ENCODE assay signal across 8 mouse cellular contexts in genomic region chr5:16553304-16554047, GRCm38 (mm10). TPM values are rescaled to one million over a fixed set of nuclear protein-coding genes. Genes with fewer than 3 reads are reported as not detected.
A peak's percentile ranks its signal among the peaks of the same experiment; 100 is the strongest.
DNase-seq lines count a peak whose midpoint lies in the region; ATAC-seq and TF ChIP-seq lines count a peak whose summit lies in the region.

TSS of gene Hgf (plus strand) at chr5:16553495.

- no peak within 1 kb of the TSS for H3K4me3 ChIP-seq in C2C12 (ENCODE audit: insufficient read depth, poor library complexity, severe bottlenecking)
- H3K4me3 ChIP-seq in forebrain, embryonic 15.5 days: peak within 1 kb of the TSS; percentile 30
- H3K4me3 ChIP-seq in lung, embryonic 15.5 days: peak within 1 kb of the TSS; percentile 33
- no peak within 1 kb of the TSS for H3K4me3 ChIP-seq in neural tube, embryonic 14.5 days (ENCODE audit: low read depth, low read length)

- intact Hi-C loops in heart, postnatal 36 days (cut with DNase I): no loop called here

- no peaks in the 10 kb centered on the region for H3K9me3 ChIP-seq in forebrain, embryonic 15.5 days
- H3K9me3 ChIP-seq in lung, embryonic 15.5 days: no peaks in the 10 kb centered on the region
- no peaks in the 10 kb centered on the region for H3K9me3 ChIP-seq in neural tube, embryonic 14.5 days (ENCODE audit: control insufficient read depth, low read length)

- peaks cover 5% of the 10 kb centered on the region for H3K79me2 ChIP-seq in C2C12 (ENCODE audit: control insufficient read depth, insufficient read depth)

- H3K36me3 ChIP-seq in C2C12 (ENCODE audit: control insufficient read depth, insufficient read depth): no peaks in the 10 kb centered on the region
- no peaks in the 10 kb centered on the region for H3K36me3 ChIP-seq in forebrain, embryonic 15.5 days
- H3K36me3 ChIP-seq in lung, embryonic 15.5 days: no peaks in the 10 kb centered on the region
- H3K36me3 ChIP-seq in neural tube, embryonic 14.5 days (ENCODE audit: control insufficient read depth, insufficient read depth, low read length): no peaks in the 10 kb centered on the region

- H3K27ac ChIP-seq in forebrain, embryonic 15.5 days (replicated peaks): no peak within 1 kb of the TSS
- peak within 1 kb of the TSS; percentile 55 for H3K27ac ChIP-seq in lung, embryonic 15.5 days
- H3K27ac ChIP-seq in neural tube, embryonic 14.5 days (ENCODE audit: low read depth, low read length): no peak within 1 kb of the TSS

- no peak for TF ChIP-seq CTCF in C2C12 (IDR thresholded peaks at IDR 0.05; ENCODE audit: control insufficient read depth, insufficient read depth, insufficient read length)

- H3K4me1 ChIP-seq in forebrain, embryonic 15.5 days: peaks cover 10% of the 10 kb centered on the region; the same call in 1 of the 2 replicates
- peaks cover 11% of the 10 kb centered on the region; the same call in 1 of the 2 replicates for H3K4me1 ChIP-seq in lung, embryonic 15.5 days
- H3K4me1 ChIP-seq in neural tube, embryonic 14.5 days (ENCODE audit: control insufficient read depth, insufficient read depth, low read length): no peaks in the 10 kb centered on the region

- H3K4me2 ChIP-seq in forebrain, embryonic 15.5 days (replicated peaks): peak within 1 kb of the TSS; percentile 42
- peak within 1 kb of the TSS; percentile 57 for H3K4me2 ChIP-seq in lung, embryonic 15.5 days
- H3K4me2 ChIP-seq in neural tube, embryonic 14.5 days (ENCODE audit: low read depth, low read length): peak within 1 kb of the TSS; percentile 24

- H3K27me3 ChIP-seq in C2C12 (ENCODE audit: control insufficient read depth, insufficient read depth, insufficient read length): no peaks in the 10 kb centered on the region
- no peaks in the 10 kb centered on the region for H3K27me3 ChIP-seq in forebrain, embryonic 15.5 days
- no peaks in the 10 kb centered on the region for H3K27me3 ChIP-seq in lung, embryonic 15.5 days
- no peaks in the 10 kb centered on the region for H3K27me3 ChIP-seq in neural tube, embryonic 14.5 days (ENCODE audit: control insufficient read depth, insufficient read depth, low read length)

- H3K79me3 ChIP-seq in C2C12 (ENCODE audit: low read depth): no peaks in the 10 kb centered on the region

- ATAC-seq in forebrain, embryonic 15.5 days (replicated peaks): peak; percentile 81
- peak; percentile 90 for ATAC-seq in lung, embryonic 15.5 days (ENCODE audit: borderline replicate concordance, extremely low read depth, low FRiP score, low TSS enrichment)
- peak; percentile 65; the same call in 1 of the 2 replicates for ATAC-seq in neural tube, embryonic 14.5 days (ENCODE audit: low read depth)

- H3ac ChIP-seq in C2C12 (ENCODE audit: control insufficient read depth, insufficient read length, low read depth): peak within 1 kb of the TSS; percentile 76

- H3K9ac ChIP-seq in forebrain, embryonic 15.5 days (replicated peaks): peak within 1 kb of the TSS; percentile 24; the same call in 1 of the 2 replicates
- peak within 1 kb of the TSS; percentile 27; the same call in 1 of the 2 replicates for H3K9ac ChIP-seq in lung, embryonic 15.5 days
- no peak within 1 kb of the TSS for H3K9ac ChIP-seq in neural tube, embryonic 14.5 days (replicated peaks; ENCODE audit: low read depth, low read length)

- WGBS in forebrain, embryonic 15.5 days: 6% methylated on average over 16 of the region's 16 CpGs
- 3% methylated on average over 16 of the region's 16 CpGs for WGBS in lung, embryonic 15.5 days
- 10% methylated on average over 16 of the region's 16 CpGs for WGBS in neural tube, embryonic 14.5 days

- DNase-seq in adrenal gland, postnatal 14 days: peak; percentile 65
- DNase-seq in heart, postnatal 36 days: peak; percentile 41 to 44
- DNase-seq in kidney, postnatal 4 days: peak; percentile 81 to 86
- no peak for DNase-seq in thymus, postnatal 14 days

TF ChIP-seq in C2C12, 6 proteins besides CTCF, POLR2A, EP300 and RAD21:
- TF ChIP-seq MAX (IDR thresholded peaks at IDR 0.05) (no peak), USF1 (IDR thresholded peaks at IDR 0.05; ENCODE audit: low read depth) (no peak), MYOG (IDR thresholded peaks at IDR 0.05; ENCODE audit: control insufficient read depth, extremely low read depth, insufficient read length) (no peak), MYOD1 (IDR thresholded peaks at IDR 0.05; ENCODE audit: control insufficient read depth, insufficient read length, low read depth) (no peak), FOSL1 (IDR thresholded peaks at IDR 0.05; ENCODE audit: insufficient read depth, low read length, poor library complexity, severe bottlenecking) (no peak), CEBPB (IDR thresholded peaks at IDR 0.05; ENCODE audit: low read depth) (no peak)

RNA-seq across cellular contexts. Expression of gene Hgf, which starts in this region (rescaled TPM):
- polyA plus RNA-seq in C2C12 (2012; fragmentation: generic; extraction: Trizol): 8.9 TPM
- 2.7 and 4.0 TPM in 2 replicates for total RNA-seq in adrenal gland, postnatal 14 days (2021)
- 0.78 and 1.4 TPM in 2 replicates for polyA plus RNA-seq in forebrain, embryonic 15.5 days (2015; fragmentation: Nextera tagmentation; extraction: Ambion mirVana)
- total RNA-seq in heart, postnatal 36 days (2021): under 1 TPM; 0.56 to 0.70 TPM
- 1.3 and 1.9 TPM in 2 replicates for polyA plus RNA-seq in lung, embryonic 15.5 days (2015; fragmentation: Nextera tagmentation; extraction: Ambion mirVana)
- 0.12 TPM in 1 of 2 replicates, not detected in the other for polyA plus RNA-seq in neural tube, embryonic 14.5 days (2014; fragmentation: Nextera tagmentation; extraction: Ambion mirVana)

Comparison
In these comparisons a context has a peak if more than half of its experiments do, and no peak if none do; other contexts are left out.
1. Peak in DNase-seq in heart, postnatal 36 days; RNA of the gene not detected or under 1 TPM.
2. Peak in ATAC-seq and H3K4me2 ChIP-seq in neural tube, embryonic 14.5 days; RNA of the gene not detected or under 1 TPM.
3. H3K4me3 ChIP-seq: peak in forebrain, embryonic 15.5 days (single experiment) and lung, embryonic 15.5 days (single experiment); none in C2C12 (single experiment) and neural tube, embryonic 14.5 days (single experiment).
4. Peak in every context shown above with its lines, with median percentiles within 50 percentile points of each other: ATAC-seq and H3K4me2 ChIP-seq.